Mouse (Mus musculus) retina, postnatal 7 days (tissue): ENCODE data around the gene Hmx1.

Experiments
- DNase-seq: peaks from one replicate; pipeline ENCODE4 v3.0.0-alpha.2; 2012; ENCODE audit warnings: low read depth, low spot score

Gene Hmx1

GRCm38 (mm10) chr5:35388491-35389111, at the start of gene Hmx1:
Gene Hmx1 (plus strand): TSS chr5:35389108.
- peak; percentile 75 for DNase-seq

- no peak for DNase-seq
These were observed 43.8 kb upstream of the Hmx1 start for GRCm38 (mm10) chr5:35345084-35345483.

- DNase-seq = peak; percentile 81
These were observed 40.1 kb upstream of the Hmx1 start for GRCm38 (mm10) chr5:35348794-35349193.

- no peak for DNase-seq
These were observed 31.1 kb upstream of the Hmx1 start for GRCm38 (mm10) chr5:35357544-35358440.

- DNase-seq = peak; percentile 92
These were observed 27.2 kb upstream of the Hmx1 start for GRCm38 (mm10) chr5:35361570-35362284.

- no peak for DNase-seq
These were observed 22.5 kb upstream of the Hmx1 start for GRCm38 (mm10) chr5:35366241-35367032.

GRCm38 (mm10) chr5:35368916-35369315, 20.0 kb upstream of the Hmx1 start:
- no peak for DNase-seq

GRCm38 (mm10) chr5:35379066-35379465, 9.8 kb upstream of the Hmx1 start:
- no peak for DNase-seq

GRCm38 (mm10) chr5:35379815-35380214, 9.1 kb upstream of the Hmx1 start:
- DNase-seq = peak; percentile 59

GRCm38 (mm10) chr5:35387834-35388490, 946 bp upstream of the Hmx1 start:
- DNase-seq = no peak

GRCm38 (mm10) chr5:35389441-35389840, 533 bp downstream of the Hmx1 start:
- no peak for DNase-seq

GRCm38 (mm10) chr5:35389915-35390314, 1.0 kb downstream of the Hmx1 start:
- no peak for DNase-seq

- no peak for DNase-seq
These were observed 2.1 kb downstream of the Hmx1 start for GRCm38 (mm10) chr5:35390848-35391655.

- no peak for DNase-seq
These were observed 2.9 kb downstream of the Hmx1 start for GRCm38 (mm10) chr5:35391656-35392333.

- DNase-seq = no peak
These were observed 3.4 kb downstream of the Hmx1 start for GRCm38 (mm10) chr5:35392334-35392695.

- no peak for DNase-seq
These were observed 6.9 kb downstream of the Hmx1 start for GRCm38 (mm10) chr5:35395566-35396440.

- DNase-seq = no peak
These were observed 8.2 kb downstream of the Hmx1 start for GRCm38 (mm10) chr5:35396976-35397641.
